Mouse (Mus musculus) cerebellum, adult (tissue): ENCODE data around the gene Olfr530.

ENCODE experiments used
- ATAC-seq: cut with Nextera tagmentation; 2 replicates; pipeline ENCODE4 v1.9.2; 2017; ENCODE audit warnings: mild to moderate bottlenecking, moderate library complexity, mixed read lengths; ENCODE audit not compliant: insufficient number of reproducible peaks, low FRiP score, low TSS enrichment

Gene Olfr530

GRCm38 (mm10) chr7:140376231-140376630, at the start of gene Olfr530:
Gene Olfr530 (minus strand): TSS chr7:140376331.
- no peak for ATAC-seq

DNA sequence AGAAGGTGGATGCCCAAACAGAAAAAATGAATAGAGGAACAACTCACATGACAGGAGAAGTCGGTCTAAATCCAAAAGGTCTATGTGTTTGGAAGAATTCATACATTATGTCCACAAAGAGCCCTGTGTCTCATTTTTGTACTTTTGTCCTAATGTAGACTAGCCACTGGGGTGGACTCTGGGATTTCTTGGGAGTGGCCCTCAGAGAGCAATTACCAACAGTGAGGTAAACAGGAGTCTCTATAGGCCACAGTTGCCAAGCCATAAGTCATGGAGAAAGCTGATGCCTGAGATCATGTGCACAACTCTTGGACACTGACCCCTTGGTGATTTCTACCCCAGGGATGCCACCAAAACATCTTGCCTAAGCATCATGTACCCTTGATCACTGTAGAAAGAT, 45.4 kb upstream of the Olfr530 start, which contains the start of gene Olfr532:
Gene Olfr532 (minus strand): TSS at position 101 of the 400 bp plus-strand sequence.
- ATAC-seq: no peak

GRCm38 (mm10) chr7:140402818-140403217, 26.7 kb upstream of the Olfr530 start, which contains the start of gene Olfr531:
Gene Olfr531 (minus strand): TSS chr7:140402918.
- no peak for ATAC-seq

DNA sequence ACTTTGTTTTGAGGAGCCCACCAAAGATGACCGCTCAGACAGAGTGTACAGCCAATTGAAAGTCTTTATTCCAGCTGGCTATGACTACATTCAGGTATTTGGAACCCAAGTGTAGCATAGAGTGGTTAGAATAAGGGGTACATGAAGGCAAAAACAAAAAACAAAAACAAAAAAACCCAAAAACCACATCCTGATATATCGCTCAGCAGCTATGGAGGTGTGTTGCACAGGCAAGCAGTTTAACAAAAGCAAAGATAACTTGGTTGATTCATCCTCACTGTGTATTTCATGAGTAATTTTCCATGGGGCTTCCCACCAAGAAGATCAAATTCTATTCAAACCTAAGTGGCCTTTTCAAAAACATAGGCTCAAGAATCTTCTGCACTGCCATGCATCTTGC, 780 bp upstream of the Olfr530 start:
- no peak for ATAC-seq

- no peak for ATAC-seq
These were observed 1.8 kb downstream of the Olfr530 start for GRCm38 (mm10) chr7:140374300-140374699.

DNA sequence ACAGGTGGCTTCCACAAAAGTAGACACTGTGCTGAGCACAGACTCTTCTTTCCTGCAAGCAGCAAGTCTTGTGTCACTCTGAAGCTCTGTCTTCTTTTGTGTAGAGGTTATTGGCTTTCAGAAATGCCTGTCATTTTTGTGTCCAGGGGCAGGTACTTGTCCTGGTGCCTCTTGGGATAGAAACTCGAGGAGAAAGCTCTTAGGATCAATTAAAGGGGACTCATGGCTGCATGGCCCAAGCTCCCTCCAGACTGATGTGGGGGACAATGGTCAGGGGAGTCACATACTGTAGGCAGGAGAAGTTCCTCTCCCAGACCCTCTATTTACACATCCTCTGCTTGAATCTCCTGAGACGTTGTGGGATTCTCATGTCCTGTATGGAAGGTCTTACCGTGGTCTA, 14.6 kb downstream of the Olfr530 start, which contains the start of gene Olfr60:
Gene Olfr60 (minus strand): TSS at position 101 of the 400 bp plus-strand sequence.
- ATAC-seq: no peak

DNA sequence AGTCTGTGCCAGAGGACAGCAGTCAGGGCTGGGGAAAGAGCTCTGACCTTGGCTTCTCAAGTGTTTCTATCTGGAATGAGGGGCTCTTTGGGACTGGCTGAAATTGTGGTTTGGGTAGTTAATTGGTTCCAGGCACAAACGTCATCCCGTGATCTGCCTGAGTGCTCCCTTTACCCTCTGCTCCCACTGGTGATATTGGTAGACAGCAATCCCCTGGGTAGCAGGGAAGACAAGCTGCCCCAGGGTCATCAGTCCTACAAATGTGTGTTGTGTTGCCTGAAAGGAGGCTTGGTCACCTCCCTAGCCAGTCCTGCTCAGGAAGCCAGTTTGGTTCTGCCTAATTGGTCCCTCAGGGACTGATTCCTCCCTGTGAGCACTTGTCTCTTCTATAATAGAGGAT, 42.4 kb downstream of the Olfr530 start, which contains the start of gene Olfr527:
Gene Olfr527 (plus strand): TSS at position 301 of the 400 bp plus-strand sequence.
- no peak for ATAC-seq

GRCm38 (mm10) chr7:140329766-140330304, 46.3 kb downstream of the Olfr530 start:
- no peak for ATAC-seq
